In the genomic region with DNA sequence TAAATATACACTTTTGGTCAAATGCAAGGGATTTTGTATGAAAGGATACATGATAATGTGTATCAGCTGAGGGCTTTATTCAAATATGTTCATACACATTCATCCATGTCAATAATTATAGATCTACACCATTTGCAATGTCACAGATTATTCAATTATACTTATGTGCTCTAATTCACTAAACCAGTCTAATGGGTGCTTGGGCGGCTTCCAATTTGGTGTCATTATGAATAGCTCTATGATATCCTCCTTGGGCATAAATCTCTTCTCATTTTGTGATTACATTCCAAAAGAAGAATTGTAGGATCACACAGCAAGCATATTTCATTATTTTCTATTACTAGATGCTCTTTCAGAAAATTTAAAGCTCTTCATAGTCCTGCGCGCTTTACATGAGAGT, we compare ENCODE assay signal across 10 mouse cellular contexts.
"Had no signal": no experiment of that assay in that cellular context is flagged by ENCODE, and none has a peak within 500 bp of the region (broad histone marks: within the 10 kb centered on the region; RNA-seq: fewer than 3 reads in every experiment).

No protein-coding gene starts in this region.

- DNase-seq: lung, adult 18-20 months; lung, embryonic 14.5 days; lung, postnatal 10 days; right cerebral cortex, adult 18-20 months; right cerebral cortex, postnatal 25 days; right cerebral cortex, postnatal 4 days; spleen, adult 18-20 months; thymus, adult 18-20 months; thymus, postnatal 14 days; thymus, postnatal 36 days had no signal
